Mouse (Mus musculus) large intestine, adult 2 months (tissue): ENCODE measurements around the gene Larp1. TPM values are rescaled to one million over a fixed set of nuclear protein-coding genes. Genes with fewer than 3 reads are reported as not detected.
"Not testable (repeated sequence)": the region's sequence is repeated elsewhere in the genome, so short reads cannot be mapped to it uniquely, and the experiment has no call there.

ENCODE experiments used
- DNase-seq: peaks from one replicate; pipeline ENCODE4 v3.0.0-alpha.2; 2012; ENCODE audit warnings: low read depth, low spot score
- WGBS: fragments of 180-500 bp; shearing (Covaris S2); methylation state at CpG from one replicate; pipeline ENCODE4 v1.1.7; 2018; 5-methylcytosine and 5-hydroxymethylcytosine counted together
- polyA plus RNA-seq: library from polyadenylated mRNA; depleted of rRNA; stranded (reverse); fragments of >200 nt; gene quantifications from 2 replicates; pipeline ENCODE4 v1.2.3, GENCODE M21; 2012

The Larp1 gene
- polyA plus RNA-seq, 1 experiment, result 34.5 TPM

DNA sequence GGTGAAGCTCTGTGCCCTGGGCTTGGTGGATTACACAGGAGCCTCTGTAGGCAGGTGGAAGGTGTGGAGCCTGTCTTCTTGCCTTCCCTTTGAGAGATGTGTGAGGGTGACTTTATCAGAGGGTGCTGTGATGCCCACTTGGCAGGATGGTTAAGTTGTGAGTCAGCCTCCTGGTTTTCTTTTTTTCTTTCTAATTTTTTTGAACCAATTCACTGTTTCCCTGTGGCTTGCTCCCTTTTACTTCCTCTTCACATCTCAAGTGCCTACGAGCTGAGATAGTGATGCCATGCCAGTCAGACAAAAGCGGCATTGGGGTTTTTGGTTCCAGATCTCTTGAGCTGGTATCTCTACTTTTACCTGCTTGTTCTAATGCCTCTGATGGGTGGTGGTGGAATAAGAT lies 15.8 kb downstream of the Larp1 start:
- 52% methylated on average over 2 of the region's 2 CpGs for WGBS
- no peak for DNase-seq

DNA sequence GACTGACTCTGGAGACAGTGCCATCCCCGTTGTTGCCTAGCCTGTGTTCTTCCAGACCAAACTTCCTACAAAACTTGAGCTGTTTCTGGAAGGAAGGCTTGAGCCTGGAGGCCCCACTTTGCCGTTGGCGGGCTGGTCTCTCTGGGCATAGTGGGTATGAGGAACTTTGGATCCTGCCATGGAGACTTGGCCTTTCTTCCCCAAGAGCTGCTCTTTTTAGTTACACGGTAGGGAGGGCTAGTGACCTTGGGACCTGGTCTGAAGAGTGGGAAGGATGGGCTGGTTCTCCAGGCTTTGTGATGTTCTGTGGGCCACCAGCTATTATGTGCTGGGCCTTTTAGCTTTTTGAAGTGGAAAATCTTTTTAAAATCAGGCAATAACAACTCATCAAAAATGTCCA lies 17.0 kb downstream of the Larp1 start:
- no peak for DNase-seq
- WGBS, result 41% methylated on average over 4 of the region's 4 CpGs

DNA sequence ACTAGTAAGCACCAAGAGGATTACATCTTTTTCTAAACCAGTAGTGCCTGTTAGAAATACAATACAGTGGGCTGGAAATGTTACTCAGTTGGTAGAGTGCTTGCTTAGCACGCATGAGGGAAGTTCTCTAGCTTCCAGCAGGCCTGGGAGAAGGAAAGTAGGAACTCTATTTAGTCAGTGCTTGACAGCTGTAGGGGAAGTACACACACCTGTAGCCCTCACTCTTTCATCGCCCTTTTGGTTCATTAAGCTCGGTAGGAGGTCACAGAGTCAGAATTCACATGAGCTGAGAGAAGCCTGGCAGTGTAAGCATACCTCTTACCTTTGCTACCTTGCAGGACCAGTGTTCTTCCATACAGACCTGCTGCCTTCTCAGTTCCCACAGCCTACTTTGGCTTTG lies 17.5 kb downstream of the Larp1 start:
- no peak for DNase-seq
- WGBS, result 17% methylated on average over 3 of the region's 3 CpGs

DNA sequence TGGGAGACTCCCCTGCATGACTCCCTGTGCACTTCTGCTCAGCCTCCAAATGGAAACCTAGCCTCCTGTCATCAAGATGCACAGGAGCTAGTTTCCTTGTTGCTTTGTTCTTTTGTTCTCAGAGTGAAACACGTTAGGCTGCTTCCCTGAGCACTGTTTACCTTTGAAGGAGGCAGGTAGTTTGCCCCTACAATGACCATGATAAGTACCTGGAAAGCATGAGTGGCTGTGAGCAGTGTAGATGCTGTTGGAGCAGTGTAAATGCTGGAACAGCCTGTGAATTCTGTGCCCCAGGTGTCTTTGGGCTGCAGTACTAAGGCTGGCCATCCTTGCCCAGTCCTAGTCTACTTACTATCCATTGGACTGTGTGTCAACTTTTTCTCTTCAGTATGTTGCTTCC lies 18.0 kb downstream of the Larp1 start:
- DNase-seq, result no peak
- 18% methylated on average over 1 of the region's 1 CpGs for WGBS

DNA sequence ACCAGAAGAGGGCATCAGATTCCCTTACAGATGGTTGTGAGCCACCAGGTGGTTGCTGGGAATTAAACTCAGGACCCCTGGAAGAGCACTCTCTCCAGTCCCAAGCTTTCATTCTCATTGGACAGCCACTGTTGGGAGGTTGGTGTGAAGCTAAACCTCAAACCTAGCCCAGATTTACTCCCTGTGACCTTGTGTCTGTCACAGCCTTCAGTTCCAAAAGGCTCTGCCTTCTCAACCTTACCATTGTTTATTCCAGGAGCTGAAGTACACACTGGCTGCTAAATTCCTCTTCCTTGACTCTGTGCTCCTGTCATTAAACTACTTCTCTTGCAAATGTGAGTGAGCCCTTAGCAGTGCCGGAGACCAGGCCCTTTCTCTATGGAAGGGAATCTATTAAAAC lies 20.1 kb downstream of the Larp1 start:
- no peak for DNase-seq
- WGBS, result 61% methylated on average over 1 of the region's 1 CpGs

DNA sequence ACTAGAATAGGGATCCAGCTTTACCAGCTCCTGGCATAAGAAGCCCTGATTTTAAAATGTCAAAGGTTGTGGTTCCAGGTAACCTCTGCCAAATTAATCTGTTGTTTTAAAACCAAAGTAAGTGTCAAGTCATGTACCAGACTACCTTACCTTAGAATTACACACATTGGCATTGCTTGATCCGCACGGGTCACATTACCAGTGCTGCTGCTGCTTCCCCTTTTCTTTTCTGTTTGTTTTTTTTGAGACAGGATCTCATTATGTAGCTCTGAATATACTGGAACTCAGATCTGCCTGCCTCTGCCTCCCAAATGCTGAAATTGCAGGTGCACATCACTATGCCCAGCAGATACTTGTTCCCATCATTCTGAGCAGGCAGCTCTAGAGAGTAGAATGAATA lies 21.0 kb downstream of the Larp1 start:
- no peak for DNase-seq
- 44% methylated on average over 2 of the region's 2 CpGs for WGBS

DNA sequence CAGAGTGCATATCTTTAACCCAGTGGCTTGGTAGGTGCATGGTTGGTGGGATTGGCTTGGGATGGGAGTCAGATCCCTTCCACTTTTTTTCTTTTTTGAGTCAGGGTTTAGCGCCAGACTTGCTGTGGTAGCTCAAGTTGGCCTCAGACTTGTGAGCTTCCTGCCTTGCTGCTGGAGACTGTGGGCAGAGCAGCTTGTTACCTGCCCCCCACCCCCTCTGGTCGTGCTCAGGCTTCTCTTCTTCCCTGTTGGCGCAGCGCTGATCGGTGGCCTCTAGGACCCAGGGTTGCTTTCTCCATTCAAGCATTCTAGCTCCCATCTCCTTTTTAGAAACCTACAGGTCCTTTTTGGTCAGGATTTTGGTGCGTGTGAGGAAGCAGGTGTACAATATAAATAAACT lies 22.3 kb downstream of the Larp1 start:
- WGBS, result 45% methylated on average over 6 of the region's 6 CpGs
- no peak for DNase-seq

DNA sequence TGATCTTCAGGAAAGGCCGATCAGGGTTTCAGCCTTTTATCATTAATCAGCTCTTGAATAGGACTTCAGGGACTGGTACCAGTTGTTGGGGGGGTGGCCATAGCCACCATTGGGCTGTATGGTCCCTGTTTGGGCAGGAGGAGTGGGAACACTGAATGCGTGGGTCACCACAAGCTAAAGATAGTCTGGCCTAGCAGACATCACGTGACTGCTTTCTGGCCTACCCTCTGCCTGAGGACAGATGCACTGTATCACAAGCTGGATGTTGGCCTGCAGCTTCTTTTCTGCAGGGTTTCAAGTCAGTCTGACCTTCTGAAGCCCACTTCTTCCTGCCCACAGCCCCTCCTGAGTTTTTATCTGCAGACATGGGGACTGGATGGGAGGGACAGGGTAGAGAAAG lies 24.8 kb downstream of the Larp1 start:
- 40% methylated on average over 3 of the region's 3 CpGs for WGBS
- DNase-seq, result no peak

DNA sequence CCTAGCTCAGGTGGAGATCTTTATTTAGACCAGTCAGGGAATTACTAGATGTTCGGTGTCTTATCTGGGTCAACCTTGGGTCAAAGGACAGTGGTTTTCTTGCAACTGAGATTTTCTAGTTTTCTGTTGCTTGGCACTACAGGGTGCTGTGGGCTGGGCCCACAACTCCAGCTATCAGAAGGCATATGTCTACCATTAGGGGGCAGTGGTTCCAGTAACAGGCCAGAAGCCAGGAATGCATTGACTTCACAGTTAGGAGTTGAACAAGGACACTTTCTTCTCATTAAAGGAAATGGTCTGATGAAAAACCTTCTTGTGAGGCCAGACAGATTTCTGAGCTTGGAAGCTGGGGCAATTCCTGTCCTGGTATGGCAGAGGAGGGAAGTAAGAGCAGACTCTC lies 30.2 kb downstream of the Larp1 start:
- 23% methylated on average over 1 of the region's 1 CpGs for WGBS
- DNase-seq, result no peak

DNA sequence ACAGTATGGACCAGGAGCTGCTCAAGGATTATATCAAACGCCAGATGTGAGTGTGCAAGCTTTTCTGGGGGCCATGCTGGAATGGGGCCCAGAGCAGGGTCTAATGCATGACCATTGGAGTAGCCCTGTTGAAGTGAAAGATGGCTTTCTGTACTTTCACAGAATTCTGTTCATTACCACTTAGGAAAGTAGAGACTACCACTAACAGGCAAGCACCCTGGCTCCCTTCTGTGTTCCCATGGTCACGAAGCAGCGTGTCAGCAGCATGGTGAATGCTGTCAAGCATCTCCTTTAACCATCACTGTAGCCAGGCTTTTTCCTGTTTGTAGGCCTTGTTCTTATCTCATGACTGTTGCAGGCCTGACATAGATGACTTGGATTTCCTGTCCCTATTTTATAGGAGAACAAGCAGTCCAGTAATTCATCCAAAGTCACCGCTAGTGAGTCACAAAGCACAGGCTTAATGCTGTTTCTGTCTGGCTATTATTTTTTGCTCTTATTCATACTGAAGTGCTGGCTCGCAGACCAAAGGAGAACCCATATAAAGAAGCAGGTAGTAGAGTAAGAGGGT lies 34.1 kb downstream of the Larp1 start:
- DNase-seq, result no peak
- WGBS, result 76% methylated on average over 5 of the region's 5 CpGs

DNA sequence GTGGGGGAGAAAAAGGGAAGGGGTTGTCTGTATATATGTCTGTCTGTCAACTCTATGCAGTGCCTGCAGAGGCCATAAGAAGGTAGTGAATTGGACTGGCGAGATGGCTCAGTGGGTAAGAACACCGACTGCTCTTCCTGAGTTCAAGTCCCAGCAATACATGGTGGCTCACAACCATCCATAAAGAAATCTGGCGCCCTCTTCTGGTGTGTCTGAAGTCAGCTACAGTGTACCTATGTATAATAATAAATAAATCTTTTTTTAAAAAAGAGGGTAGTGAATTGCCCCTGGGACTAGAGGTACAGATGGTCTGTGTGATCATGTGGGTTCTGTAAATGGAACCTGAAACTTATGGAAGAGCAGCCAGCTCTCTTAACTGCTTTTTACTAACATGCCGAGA lies 37.6 kb downstream of the Larp1 start:
- 73% methylated on average over 4 of the region's 4 CpGs for WGBS
- no peak for DNase-seq

DNA sequence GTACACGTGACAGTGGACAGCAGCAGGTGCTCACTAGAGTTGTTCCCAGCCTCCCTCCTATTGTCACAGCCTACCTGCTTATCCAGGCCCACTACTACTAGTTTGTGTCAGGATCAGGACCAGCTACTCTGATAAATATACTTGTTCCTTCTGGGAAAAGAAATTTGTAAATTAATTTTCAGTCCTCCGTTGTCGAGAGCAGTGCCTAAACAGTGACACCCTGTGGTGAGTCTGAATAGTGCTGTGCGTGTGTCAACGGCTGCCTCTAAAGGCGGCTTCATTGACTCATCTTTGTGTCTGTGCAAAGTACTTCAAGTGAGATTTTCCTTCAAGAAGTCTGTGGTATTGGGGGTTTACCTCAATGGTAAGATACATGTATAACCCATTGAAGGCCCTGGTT lies 48.6 kb downstream of the Larp1 start:
- 28% methylated on average over 6 of the region's 6 CpGs for WGBS
- no peak for DNase-seq

DNA sequence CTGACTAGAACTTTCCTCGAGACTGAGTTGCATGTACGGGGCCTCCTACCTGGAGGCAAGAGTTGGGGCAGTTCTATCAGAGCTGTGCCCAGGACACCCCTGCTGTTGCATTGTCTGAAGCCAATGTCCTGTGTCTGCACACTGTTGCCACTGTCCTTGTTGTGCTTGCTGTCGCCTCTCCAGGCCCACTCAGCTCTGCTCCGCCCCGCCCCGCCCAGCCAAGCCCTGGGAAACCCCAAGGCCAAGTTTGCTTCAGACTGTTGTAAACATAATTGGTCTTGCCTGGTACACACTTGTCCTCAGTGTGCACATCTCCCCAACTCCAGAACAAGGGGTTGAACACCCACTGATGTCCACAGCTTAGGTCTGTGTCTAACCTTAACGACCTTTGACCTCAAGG lies 50.9 kb downstream of the Larp1 start:
- not testable (repeated sequence) for DNase-seq
- WGBS, result 51% methylated on average over 7 of the region's 7 CpGs

DNA sequence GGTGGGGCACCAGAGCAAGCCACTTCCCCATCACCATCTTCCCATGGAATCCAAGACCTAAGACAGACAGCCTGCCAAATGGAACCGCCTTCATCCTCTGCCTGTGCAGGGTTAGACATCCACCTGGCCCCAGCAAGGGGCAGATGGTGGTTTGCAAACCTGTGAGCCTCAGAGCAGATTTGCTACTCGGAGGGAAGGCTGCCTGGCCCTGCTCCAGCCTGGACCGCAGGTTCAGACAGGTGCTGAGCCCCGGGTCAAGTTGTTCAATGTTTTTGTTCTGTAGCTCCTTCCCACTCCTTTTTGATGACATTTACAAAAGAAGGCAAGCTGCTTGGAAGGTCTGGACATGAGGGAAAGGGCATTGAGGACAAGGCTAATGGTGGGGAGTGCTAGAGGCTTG lies 52.4 kb downstream of the Larp1 start:
- DNase-seq, result not testable (repeated sequence)
- 82% methylated on average over 4 of the region's 4 CpGs for WGBS

DNA sequence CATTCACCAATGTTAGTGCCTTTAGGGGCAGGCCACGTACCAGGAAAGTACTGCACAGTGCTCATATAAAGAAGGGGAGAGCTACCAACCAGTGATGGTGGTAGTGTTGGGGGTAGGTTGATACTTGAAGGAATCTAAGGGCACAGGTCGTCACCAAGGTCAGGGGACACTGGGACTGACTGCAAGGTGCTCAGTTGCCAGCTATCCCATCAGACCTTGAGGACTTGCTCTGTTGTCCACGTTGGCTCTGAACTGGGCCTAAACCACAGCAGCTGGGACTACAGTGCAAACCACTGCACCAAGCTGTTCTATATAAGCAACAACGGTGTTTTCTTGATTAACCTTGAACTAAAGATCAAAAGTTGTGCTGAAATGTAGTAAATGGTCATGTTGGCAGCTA lies 53.7 kb downstream of the Larp1 start:
- DNase-seq, result no peak
- WGBS, result 84% methylated on average over 4 of the region's 4 CpGs

DNA sequence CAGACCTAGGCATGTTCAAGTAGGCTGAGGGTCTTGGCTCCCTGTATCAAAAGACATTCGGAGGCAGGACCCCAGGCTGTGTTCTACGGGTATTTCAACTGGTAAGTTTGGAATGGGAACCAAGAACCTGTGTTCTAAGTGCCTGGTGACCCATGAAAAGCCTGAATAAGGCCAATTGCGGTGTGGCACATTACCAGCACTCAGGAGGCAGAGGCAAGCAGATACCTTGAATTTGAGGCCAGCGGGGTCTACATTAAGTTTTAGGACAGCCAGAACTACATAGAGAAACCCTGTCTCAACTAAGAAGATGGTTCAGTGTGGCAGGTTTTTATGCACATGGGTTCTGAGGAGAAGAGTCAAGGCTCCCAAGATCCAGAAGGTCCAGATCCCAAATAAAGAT lies 56.2 kb downstream of the Larp1 start:
- 87% methylated on average over 4 of the region's 4 CpGs for WGBS
- no peak for DNase-seq

DNA sequence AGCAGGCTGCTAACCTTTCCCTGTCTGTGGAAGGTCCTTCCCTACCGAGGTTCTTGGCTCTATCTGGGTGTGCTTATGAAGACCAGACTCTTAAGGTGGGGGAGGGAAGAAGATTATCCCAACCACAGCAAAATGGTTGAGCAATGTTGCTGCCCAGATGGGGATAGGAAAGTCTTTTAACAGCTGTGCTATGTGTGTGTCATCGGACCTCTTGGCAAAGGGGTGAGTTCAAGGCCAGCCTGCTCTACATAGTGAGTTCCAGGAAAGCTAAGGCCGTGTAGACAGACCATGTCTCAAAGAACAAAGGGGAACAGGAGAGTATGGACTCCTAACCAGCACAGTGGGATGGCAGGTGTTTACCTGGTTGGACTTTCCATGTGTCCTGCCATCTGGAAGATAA lies 64.1 kb downstream of the Larp1 start:
- 67% methylated on average over 3 of the region's 3 CpGs for WGBS
- no peak for DNase-seq

DNA sequence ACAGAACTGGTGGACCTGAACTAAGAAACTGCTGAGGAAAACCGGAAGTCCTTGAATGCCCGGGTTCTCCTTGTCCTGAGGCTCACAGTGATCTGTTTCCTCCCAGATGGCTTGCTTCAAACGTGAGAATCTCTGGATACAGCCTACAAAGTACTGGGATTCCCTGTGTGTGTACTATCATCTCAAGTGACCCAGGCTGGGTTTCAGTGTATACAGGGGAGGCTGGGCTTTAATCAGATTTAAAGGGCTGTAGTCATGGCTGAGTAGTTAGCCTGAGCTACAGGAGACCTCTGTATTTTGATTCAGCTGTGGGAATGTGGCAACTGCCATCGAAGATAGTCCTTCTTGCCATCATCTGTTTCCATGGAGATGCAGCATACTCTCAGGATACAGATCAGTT lies 68.4 kb downstream of the Larp1 start:
- DNase-seq, result no peak
- 47% methylated on average over 4 of the region's 4 CpGs for WGBS

DNA sequence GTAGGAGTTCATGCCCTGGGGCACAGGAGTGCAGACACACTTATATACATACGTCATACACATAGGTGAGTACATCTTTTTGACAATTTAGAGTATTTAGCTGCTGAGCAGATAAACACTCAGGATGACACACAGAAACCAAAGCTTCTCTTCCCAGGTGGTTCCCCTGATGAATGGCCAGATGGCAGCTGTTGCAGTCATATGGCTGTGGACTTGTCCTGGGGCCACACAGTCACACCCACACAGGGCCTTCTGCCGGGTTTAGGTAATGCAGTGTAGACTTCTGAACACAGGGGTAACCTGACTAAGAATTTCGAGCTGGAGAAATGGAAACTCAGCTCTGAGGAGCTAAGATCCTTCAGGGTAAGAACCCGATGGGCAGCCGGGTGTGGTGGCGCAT lies 72.9 kb downstream of the Larp1 start:
- no peak for DNase-seq
- 86% methylated on average over 6 of the region's 6 CpGs for WGBS

DNA sequence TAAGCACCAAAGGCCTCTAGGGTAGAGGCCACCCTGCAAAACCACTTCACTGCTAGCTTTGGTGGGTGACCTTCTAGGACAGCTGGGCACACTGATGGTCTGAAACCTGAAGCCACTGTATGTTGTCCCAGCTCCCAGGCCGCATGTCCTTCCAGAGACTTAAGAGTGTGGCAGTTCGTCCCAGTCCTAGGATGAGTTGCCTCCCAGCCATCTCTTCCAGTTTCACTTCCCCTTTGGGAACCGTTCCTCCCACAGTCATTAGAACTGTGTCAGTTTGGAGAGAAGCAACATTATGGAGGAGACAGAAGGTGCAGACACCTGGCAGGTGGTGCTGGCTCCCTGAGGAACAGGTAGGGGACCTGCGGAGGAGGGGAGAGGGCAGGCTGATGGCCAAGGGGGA lies 83.7 kb downstream of the Larp1 start:
- 22% methylated on average over 4 of the region's 4 CpGs for WGBS
- DNase-seq, result no peak

DNA sequence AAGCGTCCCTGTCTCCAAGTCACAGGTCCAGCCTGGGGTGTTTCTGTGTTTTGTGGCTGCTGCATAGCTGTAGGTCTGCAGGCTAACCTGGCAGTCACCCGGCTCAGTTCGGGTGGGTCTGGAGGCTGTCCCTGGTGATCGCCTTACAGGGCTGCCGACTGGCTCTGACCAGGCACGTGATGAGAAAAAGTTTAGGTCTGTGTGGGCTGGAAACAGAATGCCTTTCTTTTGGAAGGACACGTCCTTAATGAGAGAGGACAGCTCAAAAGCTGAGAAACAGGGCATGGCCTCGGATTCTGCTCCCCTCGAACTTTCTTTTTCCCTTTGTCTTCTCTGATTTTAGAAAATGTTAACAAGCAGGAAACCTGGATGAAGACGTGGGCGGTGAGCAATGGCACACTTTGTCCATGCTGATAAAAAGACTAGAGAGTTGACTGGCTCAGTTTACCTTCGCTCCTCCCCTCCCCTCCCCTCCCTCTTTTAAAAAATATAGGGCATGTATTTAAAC lies 84.2 kb downstream of the Larp1 start, which contains the start of gene Gm12248:
Gm12248 (minus strand) TSS at position 114 of the 508 bp plus-strand sequence.
- 17% methylated on average over 12 of the region's 12 CpGs for WGBS
- DNase-seq, result no peak

DNA sequence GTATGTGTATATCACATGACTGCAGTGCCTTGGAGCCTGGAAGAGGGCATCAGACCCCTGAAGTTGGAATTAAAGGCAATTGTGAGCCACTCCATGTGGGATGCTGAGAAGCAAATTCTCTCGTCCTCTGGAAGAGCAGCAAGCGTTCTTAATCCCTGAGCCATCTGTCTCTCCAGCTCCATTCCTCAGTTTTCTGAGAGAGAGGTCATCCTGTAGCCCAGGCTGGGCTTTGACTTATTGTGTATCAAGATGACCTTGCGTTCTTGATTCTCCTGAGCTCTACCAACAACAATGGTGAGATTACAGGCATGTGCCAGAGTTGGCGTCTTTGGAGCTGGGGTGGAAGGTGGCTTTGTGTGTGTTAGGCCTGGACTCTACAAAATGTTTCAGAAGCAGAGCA lies 85.9 kb downstream of the Larp1 start:
- WGBS, result 94% methylated on average over 4 of the region's 4 CpGs
- DNase-seq, result no peak
